Mouse (Mus musculus) yolk sac, embryonic 10.5 days (tissue): ENCODE data around the gene Tapbp.

Experiments
- DNase-seq: peaks from one replicate; pipeline ENCODE4 v3.0.0-alpha.2; 2017; ENCODE audit warnings: low spot score

Gene Tapbp

DNA sequence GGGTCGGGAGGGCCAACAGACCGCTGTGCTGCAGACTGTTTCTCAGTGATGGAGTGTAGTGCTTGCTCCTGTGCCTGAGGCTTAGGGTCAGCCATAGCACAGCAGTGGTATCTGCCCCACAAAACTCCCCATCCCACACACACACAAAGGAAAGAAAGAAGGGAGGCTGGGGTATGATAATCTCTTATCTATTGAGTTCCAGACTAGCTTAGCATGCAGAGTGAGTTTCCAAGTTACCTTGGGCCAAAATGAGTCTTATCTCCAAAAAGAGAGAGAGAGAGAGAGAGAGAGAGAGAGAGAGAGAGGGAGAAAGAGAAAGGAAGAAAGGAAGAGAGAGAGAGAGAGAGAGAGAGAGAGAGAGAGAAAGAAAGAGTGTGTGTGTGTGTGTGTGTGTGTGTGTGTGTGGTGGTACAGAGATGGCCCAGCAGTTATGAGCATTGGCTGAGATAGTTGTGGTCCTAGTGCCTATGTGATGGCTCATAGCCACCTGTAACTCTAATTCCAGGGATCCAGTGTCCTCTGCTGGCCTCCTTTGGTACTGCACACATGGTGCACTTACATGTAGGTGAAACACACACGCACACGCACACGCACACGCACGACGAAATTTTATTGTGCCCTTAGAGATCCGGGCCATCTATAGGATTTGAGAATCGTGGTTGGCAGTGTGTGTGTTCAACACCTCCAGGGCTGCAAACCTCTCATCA lies 9.0 kb downstream of the Tapbp start:
- no peak for DNase-seq

- no peak for DNase-seq
Observed at GRCm38 (mm10) chr17:33925406-33926116, 9.9 kb downstream of the Tapbp start.

DNA sequence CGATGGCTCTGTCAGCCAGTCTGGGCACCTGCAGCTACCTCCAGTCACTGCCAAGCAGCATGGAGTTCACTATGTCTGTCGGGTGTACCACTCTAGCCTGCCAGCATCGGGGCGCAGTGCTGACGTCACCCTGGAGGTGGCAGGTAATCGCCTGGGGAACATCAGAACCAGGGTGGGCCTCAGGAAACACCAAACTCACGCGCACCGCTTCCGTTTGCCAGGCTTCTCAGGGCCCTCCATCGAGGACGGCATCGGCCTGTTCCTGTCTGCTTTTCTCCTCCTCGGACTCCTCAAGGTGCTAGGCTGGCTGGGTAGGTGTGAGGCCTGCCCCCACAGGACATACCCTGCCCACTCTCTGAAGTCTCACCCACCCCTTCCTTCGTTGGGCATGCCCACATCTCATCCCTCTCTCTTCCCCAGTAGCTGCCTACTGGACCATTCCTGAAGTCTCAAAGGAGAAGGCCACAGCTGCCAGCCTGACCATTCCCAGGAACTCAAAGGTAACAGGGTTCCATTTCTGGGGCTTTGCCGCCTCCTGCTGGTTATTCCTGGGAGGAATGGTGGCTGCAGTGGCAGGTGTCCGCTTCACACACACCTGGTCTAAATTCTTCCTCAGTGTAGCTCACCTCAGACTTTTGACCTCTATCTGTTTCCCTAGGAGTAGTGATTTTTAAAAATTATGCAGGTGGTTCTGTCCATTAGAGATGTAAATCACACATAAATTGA lies 10.7 kb downstream of the Tapbp start:
- DNase-seq = no peak

DNA sequence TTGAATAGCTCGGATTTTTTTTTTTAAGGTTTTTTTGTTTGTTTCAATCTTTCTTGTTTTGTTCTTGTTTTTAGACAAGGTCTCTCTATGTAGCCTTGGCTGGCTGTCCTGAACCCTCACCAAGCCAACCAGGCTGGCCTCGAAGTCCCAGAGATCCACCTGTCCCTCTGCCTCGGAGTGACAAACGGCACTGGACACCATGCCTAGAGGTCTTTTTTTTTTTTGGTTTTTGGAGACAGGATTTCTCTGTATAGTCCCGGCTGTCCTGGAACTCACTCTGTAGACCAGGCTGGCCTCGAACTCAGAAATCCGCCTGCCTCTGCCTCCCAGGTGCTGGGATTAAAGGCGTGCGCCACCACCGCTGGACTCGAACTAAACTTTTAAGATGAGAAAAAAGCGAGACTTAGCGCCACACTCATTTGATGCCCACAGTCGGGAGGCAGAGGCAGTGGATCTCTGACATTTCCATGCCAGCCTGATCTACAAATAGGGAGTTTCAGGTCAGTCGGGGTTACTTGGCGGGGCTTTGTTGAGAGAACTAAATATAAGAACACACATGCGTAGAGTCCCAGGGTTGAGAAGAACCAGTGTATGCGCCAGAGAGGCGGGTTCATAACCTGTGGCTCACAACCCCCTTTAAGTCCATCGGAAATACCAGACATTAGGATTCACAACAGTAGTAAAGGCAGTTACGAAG lies 12.7 kb downstream of the Tapbp start:
- no peak for DNase-seq

GRCm38 (mm10) chr17:33929371-33930279 lies 13.9 kb downstream of the Tapbp start, which contains the start of gene Rgl2:
Rgl2 (plus strand) TSS chr17:33929543.
- peak; percentile 93 for DNase-seq

GRCm38 (mm10) chr17:33930280-33931158 lies 14.8 kb downstream of the Tapbp start:
- peak; percentile 69 for DNase-seq

DNA sequence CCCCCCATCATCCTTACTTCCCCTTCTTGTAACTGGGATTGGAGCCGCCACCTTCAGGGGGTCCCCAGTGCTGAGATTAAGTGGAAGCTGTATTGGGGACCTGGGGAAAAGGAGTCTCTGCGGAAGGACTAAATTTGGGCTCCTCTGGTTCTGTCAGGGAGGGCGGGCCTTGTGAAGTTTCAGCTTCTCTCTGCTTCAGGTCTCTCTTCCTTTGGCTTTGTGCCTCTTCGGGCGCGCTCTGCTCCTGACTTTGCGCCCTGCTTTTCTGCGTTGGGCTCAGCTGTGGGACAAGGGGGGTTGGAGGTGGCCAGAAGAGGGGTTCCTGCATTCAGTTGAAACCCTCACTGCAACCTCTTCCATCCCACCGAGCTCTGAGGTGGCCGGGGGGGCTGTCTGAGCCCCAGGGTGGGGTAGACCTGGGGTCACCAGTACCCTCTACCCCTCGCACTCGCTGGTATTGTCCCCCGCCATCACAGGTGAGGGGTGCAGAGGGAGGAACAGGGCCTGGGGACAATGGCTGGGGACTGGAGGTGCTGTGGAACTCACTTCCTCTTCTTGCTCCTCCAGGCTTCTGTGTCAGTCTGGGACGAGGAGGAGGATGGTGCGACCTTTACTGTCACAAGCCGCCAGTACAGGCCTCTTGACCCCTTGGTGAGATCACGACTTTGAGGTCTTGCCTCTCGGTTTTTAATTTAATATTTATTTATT lies 15.6 kb downstream of the Tapbp start:
- DNase-seq = no peak

GRCm38 (mm10) chr17:33931947-33932346 lies 16.2 kb downstream of the Tapbp start:
- DNase-seq = no peak

DNA sequence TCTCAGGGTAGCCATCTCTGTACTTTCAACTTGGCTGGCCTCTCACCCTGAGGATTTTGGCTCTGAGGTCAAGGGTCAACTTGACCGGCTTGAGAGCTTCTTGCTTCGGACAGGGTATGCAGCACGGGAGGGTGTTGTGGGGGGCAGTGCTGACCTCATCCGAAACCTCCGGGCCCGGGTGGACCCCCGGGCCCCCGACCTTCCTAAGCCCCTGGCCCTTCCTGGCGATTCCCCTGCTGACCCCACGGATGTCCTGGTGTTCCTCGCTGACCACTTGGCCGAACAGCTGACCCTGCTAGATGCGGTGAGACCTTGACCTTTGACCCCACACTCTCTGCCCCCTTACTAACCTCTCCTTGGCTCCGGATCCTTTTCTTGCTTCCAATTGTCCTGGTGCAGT lies 16.7 kb downstream of the Tapbp start:
- DNase-seq = no peak

- DNase-seq = no peak
Observed at GRCm38 (mm10) chr17:33932970-33933369, 17.3 kb downstream of the Tapbp start.

GRCm38 (mm10) chr17:33935422-33936055 lies 19.8 kb downstream of the Tapbp start:
- DNase-seq = peak; percentile 77

- no peak for DNase-seq
Observed at GRCm38 (mm10) chr17:33936993-33937392, 21.3 kb downstream of the Tapbp start.

- DNase-seq = no peak
Observed at GRCm38 (mm10) chr17:33938783-33939182, 23.1 kb downstream of the Tapbp start.

- peak; percentile 91 for DNase-seq
Observed at GRCm38 (mm10) chr17:33940206-33940805, 24.6 kb downstream of the Tapbp start, which contains the start of the genes Pfdn6 and Wdr46. Pfdn6 (minus strand) TSS chr17:33940343. Wdr46 (plus strand) TSS chr17:33940660.

GRCm38 (mm10) chr17:33940981-33941380 lies 25.3 kb downstream of the Tapbp start:
- no peak for DNase-seq

GRCm38 (mm10) chr17:33941381-33941780 lies 25.7 kb downstream of the Tapbp start:
- DNase-seq = no peak

GRCm38 (mm10) chr17:33943454-33943853 lies 27.8 kb downstream of the Tapbp start:
- DNase-seq = no peak

GRCm38 (mm10) chr17:33947430-33948089 lies 31.9 kb downstream of the Tapbp start:
- no peak for DNase-seq
